Mouse (Mus musculus): ENCODE measurements around the gene Mapre1. TPM values are rescaled to one million over a fixed set of nuclear protein-coding genes. Genes with fewer than 3 reads are reported as not detected.

Gene Mapre1
- polyA plus RNA-seq, 1 experiment: 62.0 TPM

DNA sequence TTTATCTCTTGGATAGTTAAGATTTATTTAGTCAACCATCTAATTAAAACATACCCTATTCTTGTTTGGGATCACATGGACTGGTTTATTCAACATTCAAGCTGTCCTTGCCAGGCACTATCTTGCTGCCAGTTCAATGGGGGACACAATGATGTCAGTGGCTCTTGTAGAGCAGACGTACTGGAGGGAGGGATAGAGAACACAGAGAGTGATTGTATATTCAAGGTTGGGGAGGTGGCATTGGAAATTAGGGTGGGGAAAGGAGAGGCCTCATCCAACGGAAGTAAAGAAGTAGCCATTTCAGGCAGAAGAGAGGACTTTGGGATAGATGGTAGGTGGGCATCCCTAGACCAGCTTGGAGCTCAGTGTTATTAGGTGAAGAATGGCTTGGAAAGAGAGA lies 16.2 kb upstream of the Mapre1 start:
- Histone ChIP-seq H3K79me3 (ENCODE audit: low read depth) (no peaks in the 10 kb centered on the region), H3K36me3 (ENCODE audit: control insufficient read depth, insufficient read depth) (no peaks in the 10 kb centered on the region), H3K79me2 (ENCODE audit: control insufficient read depth, insufficient read depth) (no peaks in the 10 kb centered on the region), H3K4me3 (ENCODE audit: insufficient read depth, poor library complexity, severe bottlenecking) (no peak overlapping the region), H3K27me3 (ENCODE audit: control insufficient read depth, insufficient read depth, insufficient read length) (peaks cover 7% of the 10 kb centered on the region), H3ac (ENCODE audit: control insufficient read depth, insufficient read length, low read depth) (no peak overlapping the region)
- TF ChIP-seq CEBPB (IDR thresholded peaks at IDR 0.05; ENCODE audit: low read depth) (no peak), MAX (IDR thresholded peaks at IDR 0.05) (no peak), MYOG (IDR thresholded peaks at IDR 0.05; ENCODE audit: control insufficient read depth, extremely low read depth, insufficient read length) (no peak), MYOD1 (IDR thresholded peaks at IDR 0.05; ENCODE audit: control insufficient read depth, insufficient read length, low read depth) (no peak), USF1 (IDR thresholded peaks at IDR 0.05; ENCODE audit: low read depth) (no peak), CTCF (IDR thresholded peaks at IDR 0.05; ENCODE audit: control insufficient read depth, insufficient read depth, insufficient read length) (no peak), FOSL1 (IDR thresholded peaks at IDR 0.05; ENCODE audit: insufficient read depth, low read length, poor library complexity, severe bottlenecking) (no peak)

- Histone ChIP-seq H3K27me3 (ENCODE audit: control insufficient read depth, insufficient read depth, insufficient read length) (peaks cover 7% of the 10 kb centered on the region), H3K36me3 (ENCODE audit: control insufficient read depth, insufficient read depth) (no peaks in the 10 kb centered on the region), H3K79me3 (ENCODE audit: low read depth) (no peaks in the 10 kb centered on the region), H3ac (ENCODE audit: control insufficient read depth, insufficient read length, low read depth) (no peak overlapping the region), H3K79me2 (ENCODE audit: control insufficient read depth, insufficient read depth) (no peaks in the 10 kb centered on the region), H3K4me3 (ENCODE audit: insufficient read depth, poor library complexity, severe bottlenecking) (no peak overlapping the region)
- TF ChIP-seq FOSL1 (IDR thresholded peaks at IDR 0.05; ENCODE audit: insufficient read depth, low read length, poor library complexity, severe bottlenecking): no peak
- no peak for TF ChIP-seq MAX (IDR thresholded peaks at IDR 0.05)
- no peak for TF ChIP-seq MYOG (IDR thresholded peaks at IDR 0.05; ENCODE audit: control insufficient read depth, extremely low read depth, insufficient read length)
- TF ChIP-seq CTCF (IDR thresholded peaks at IDR 0.05; ENCODE audit: control insufficient read depth, insufficient read depth, insufficient read length): no peak
- TF ChIP-seq USF1 (IDR thresholded peaks at IDR 0.05; ENCODE audit: low read depth): no peak
- TF ChIP-seq MYOD1 (IDR thresholded peaks at IDR 0.05; ENCODE audit: control insufficient read depth, insufficient read length, low read depth): no peak
- TF ChIP-seq CEBPB (IDR thresholded peaks at IDR 0.05; ENCODE audit: low read depth): no peak
Measured at GRCm38 (mm10) chr2:153725291-153725690, 15.8 kb upstream of the Mapre1 start.

GRCm38 (mm10) chr2:153734033-153734432 lies 7.0 kb upstream of the Mapre1 start:
- H3K4me3 ChIP-seq (ENCODE audit: insufficient read depth, poor library complexity, severe bottlenecking): no peak overlapping the region
- peaks cover 11% of the 10 kb centered on the region for H3K27me3 ChIP-seq (ENCODE audit: control insufficient read depth, insufficient read depth, insufficient read length)
- H3K36me3 ChIP-seq (ENCODE audit: control insufficient read depth, insufficient read depth): no peaks in the 10 kb centered on the region
- no peaks in the 10 kb centered on the region for H3K79me2 ChIP-seq (ENCODE audit: control insufficient read depth, insufficient read depth)
- TF ChIP-seq MAX (IDR thresholded peaks at IDR 0.05) (no peak), FOSL1 (IDR thresholded peaks at IDR 0.05; ENCODE audit: insufficient read depth, low read length, poor library complexity, severe bottlenecking) (no peak), MYOG (IDR thresholded peaks at IDR 0.05; ENCODE audit: control insufficient read depth, extremely low read depth, insufficient read length) (no peak), MYOD1 (IDR thresholded peaks at IDR 0.05; ENCODE audit: control insufficient read depth, insufficient read length, low read depth) (no peak), CTCF (IDR thresholded peaks at IDR 0.05; ENCODE audit: control insufficient read depth, insufficient read depth, insufficient read length) (no peak), CEBPB (IDR thresholded peaks at IDR 0.05; ENCODE audit: low read depth) (no peak), USF1 (IDR thresholded peaks at IDR 0.05; ENCODE audit: low read depth) (no peak)
- no peaks in the 10 kb centered on the region for H3K79me3 ChIP-seq (ENCODE audit: low read depth)
- H3ac ChIP-seq (ENCODE audit: control insufficient read depth, insufficient read length, low read depth): no peak overlapping the region

DNA sequence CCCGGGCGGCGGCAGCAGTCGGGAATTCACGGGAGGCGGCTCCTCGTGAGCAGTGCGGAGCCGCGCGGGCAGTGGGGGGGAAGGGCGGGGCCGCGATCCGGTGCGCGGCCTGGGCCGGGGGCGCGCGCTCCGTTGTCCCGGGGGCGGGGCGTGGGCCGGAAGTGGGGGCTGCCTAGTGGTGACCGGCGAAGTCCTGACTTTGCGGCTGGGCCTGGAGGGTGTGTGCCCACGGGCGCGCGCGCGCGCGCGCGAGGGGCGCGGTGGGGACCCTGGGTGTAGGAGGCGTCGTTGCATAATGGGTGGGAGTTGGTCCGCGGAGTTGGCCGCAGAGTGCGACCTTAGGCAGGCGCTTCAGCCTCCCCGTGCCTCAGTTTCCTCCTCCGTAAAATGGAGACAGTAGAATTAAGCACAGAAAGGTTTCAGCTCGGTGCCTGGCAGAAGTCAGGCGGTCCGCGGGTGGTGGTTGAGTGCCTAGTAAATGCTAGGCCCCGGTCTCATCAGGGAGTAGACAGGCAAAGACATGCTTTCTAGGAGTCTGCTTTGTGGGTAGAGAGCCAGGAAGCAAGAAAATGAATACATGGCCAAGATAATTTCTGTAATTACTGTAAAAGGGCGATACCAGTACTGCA lies 477 bp downstream of the Mapre1 start:
- Histone ChIP-seq H3ac (ENCODE audit: control insufficient read depth, insufficient read length, low read depth) (peak overlapping the region; percentile 75), H3K79me2 (ENCODE audit: control insufficient read depth, insufficient read depth) (peaks cover 53% of the 10 kb centered on the region), H3K27me3 (ENCODE audit: control insufficient read depth, insufficient read depth, insufficient read length) (no peaks in the 10 kb centered on the region), H3K79me3 (ENCODE audit: low read depth) (peaks cover 51% of the 10 kb centered on the region), H3K4me3 (ENCODE audit: insufficient read depth, poor library complexity, severe bottlenecking) (peak overlapping the region; percentile 98), H3K36me3 (ENCODE audit: control insufficient read depth, insufficient read depth) (peaks cover 24% of the 10 kb centered on the region)
- no peak for TF ChIP-seq USF1 (IDR thresholded peaks at IDR 0.05; ENCODE audit: low read depth)
- no peak for TF ChIP-seq MAX (IDR thresholded peaks at IDR 0.05)
- TF ChIP-seq CTCF (IDR thresholded peaks at IDR 0.05; ENCODE audit: control insufficient read depth, insufficient read depth, insufficient read length): no peak
- no peak for TF ChIP-seq MYOG (IDR thresholded peaks at IDR 0.05; ENCODE audit: control insufficient read depth, extremely low read depth, insufficient read length)
- TF ChIP-seq CEBPB (IDR thresholded peaks at IDR 0.05; ENCODE audit: low read depth): no peak
- no peak for TF ChIP-seq FOSL1 (IDR thresholded peaks at IDR 0.05; ENCODE audit: insufficient read depth, low read length, poor library complexity, severe bottlenecking)
- TF ChIP-seq MYOD1 (IDR thresholded peaks at IDR 0.05; ENCODE audit: control insufficient read depth, insufficient read length, low read depth): no peak

- no peak overlapping the region for H3K4me3 ChIP-seq (ENCODE audit: insufficient read depth, poor library complexity, severe bottlenecking)
- H3K79me2 ChIP-seq (ENCODE audit: control insufficient read depth, insufficient read depth): peaks cover 98% of the 10 kb centered on the region
- peaks cover 78% of the 10 kb centered on the region for H3K36me3 ChIP-seq (ENCODE audit: control insufficient read depth, insufficient read depth)
- H3K27me3 ChIP-seq (ENCODE audit: control insufficient read depth, insufficient read depth, insufficient read length): no peaks in the 10 kb centered on the region
- TF ChIP-seq CEBPB (IDR thresholded peaks at IDR 0.05; ENCODE audit: low read depth): no peak
- TF ChIP-seq MAX (IDR thresholded peaks at IDR 0.05): no peak
- no peak for TF ChIP-seq USF1 (IDR thresholded peaks at IDR 0.05; ENCODE audit: low read depth)
- no peak for TF ChIP-seq MYOG (IDR thresholded peaks at IDR 0.05; ENCODE audit: control insufficient read depth, extremely low read depth, insufficient read length)
- no peak for TF ChIP-seq MYOD1 (IDR thresholded peaks at IDR 0.05; ENCODE audit: control insufficient read depth, insufficient read length, low read depth)
- TF ChIP-seq CTCF (IDR thresholded peaks at IDR 0.05; ENCODE audit: control insufficient read depth, insufficient read depth, insufficient read length): no peak
- TF ChIP-seq FOSL1 (IDR thresholded peaks at IDR 0.05; ENCODE audit: insufficient read depth, low read length, poor library complexity, severe bottlenecking): no peak
- H3ac ChIP-seq (ENCODE audit: control insufficient read depth, insufficient read length, low read depth): no peak overlapping the region
- peaks cover 91% of the 10 kb centered on the region for H3K79me3 ChIP-seq (ENCODE audit: low read depth)
Measured at GRCm38 (mm10) chr2:153747994-153748393, 6.9 kb downstream of the Mapre1 start.
